Mouse (Mus musculus) neural tube, embryonic 14.5 days (tissue): Measurements from ENCODE around the gene Pik3c2b. TPM values are rescaled to one million over a fixed set of nuclear protein-coding genes. Genes with fewer than 3 reads are reported as not detected.

Experiments
- ATAC-seq: fragments of 200-750 bp; cut with Nextera tagmentation; 2 replicates; pipeline ENCODE4 v1.8.0; 2017; ENCODE audit warnings: low read depth, mild to moderate bottlenecking, moderate TSS enrichment, moderate library complexity
- H3K27ac ChIP-seq: fragments of 300-500 bp; sonication (generic); 2 replicates; pipeline ENCODE4 v1.5.1; 2014; ENCODE audit warnings: low read depth, mild to moderate bottlenecking, control low read depth, low read length, moderate library complexity, mixed read lengths
- H3K27me3 ChIP-seq: fragments of 300-500 bp; sonication (generic); 2 replicates; pipeline ENCODE4 v1.6.1; 2014; ENCODE audit warnings: low read length; ENCODE audit not compliant: control insufficient read depth, insufficient read depth
- H3K36me3 ChIP-seq: fragments of 300-500 bp; sonication (generic); 2 replicates; pipeline ENCODE4 v1.6.1; 2014; ENCODE audit warnings: low read length, mixed read lengths; ENCODE audit not compliant: control insufficient read depth, insufficient read depth
- H3K4me1 ChIP-seq: fragments of 300-500 bp; sonication (generic); 2 replicates; pipeline ENCODE4 v1.6.1; 2014; ENCODE audit warnings: low read length; ENCODE audit not compliant: control insufficient read depth, insufficient read depth
- H3K4me2 ChIP-seq: fragments of 300-500 bp; sonication (generic); 2 replicates; pipeline ENCODE4 v1.6.1; 2014; ENCODE audit warnings: mild to moderate bottlenecking, low read depth, low read length, control low read depth
- H3K4me3 ChIP-seq: fragments of 300-500 bp; sonication (generic); 2 replicates; pipeline ENCODE4 v1.5.1; 2014; ENCODE audit warnings: low read depth, low read length, control low read depth, mixed read lengths
- H3K9ac ChIP-seq: fragments of 300-500 bp; sonication (generic); replicated peaks from 2 replicates; pipeline ENCODE4 v1.6.1; 2014; ENCODE audit warnings: low read depth, mild to moderate bottlenecking, control low read depth, low read length, mixed read lengths
- H3K9me3 ChIP-seq: fragments of 300-500 bp; sonication (generic); 2 replicates; pipeline ENCODE4 v1.6.1; 2016; ENCODE audit warnings: low read length; ENCODE audit not compliant: control insufficient read depth
- WGBS: fragments of 180-500 bp; shearing (Covaris S2); extraction: QIAGEN DNeasy Blood & Tissue Kit; methylation state at CpG from one replicate; pipeline ENCODE4 v1.1.7; 2014; 5-methylcytosine and 5-hydroxymethylcytosine counted together
- polyA plus RNA-seq: library from polyadenylated mRNA; unstranded; fragments of >200 nt; fragmentation: Nextera tagmentation; extraction: Ambion mirVana; gene quantifications from 2 replicates; pipeline ENCODE4 v1.2.1, GENCODE M21; 2014

Gene Pik3c2b
- polyA plus RNA-seq: 14.2 and 17.2 TPM in 2 replicates

- 5% methylated on average over 15 of the region's 15 CpGs for WGBS
- peaks cover 26% of the 10 kb centered on the region; the same call in 1 of the 2 replicates for H3K4me1 ChIP-seq
- H3K27me3 ChIP-seq: peaks cover 3% of the 10 kb centered on the region; the same call in 1 of the 2 replicates
- no peak; the same call in 1 of the 2 replicates for ATAC-seq
- peak within 1 kb of the TSS; percentile 97 for H3K27ac ChIP-seq
- no peaks in the 10 kb centered on the region for H3K36me3 ChIP-seq
- no peaks in the 10 kb centered on the region for H3K9me3 ChIP-seq
- H3K9ac ChIP-seq: peak within 1 kb of the TSS; percentile 98
- H3K4me2 ChIP-seq: peak within 1 kb of the TSS; percentile 89
- peak within 1 kb of the TSS; percentile 97 for H3K4me3 ChIP-seq
Observed at GRCm38 (mm10) chr1:133045011-133045860, at the start of gene Pik3c2b. Gene Pik3c2b, plus strand, starts transcription at chr1:133045667.

GRCm38 (mm10) chr1:133000347-133000746 lies 45.1 kb upstream of the Pik3c2b start:
- Histone ChIP-seq H3K4me1 (no peaks in the 10 kb centered on the region), H3K27me3 (no peaks in the 10 kb centered on the region), H3K4me3 (no peak overlapping the region), H3K4me2 (no peak overlapping the region), H3K9me3 (no peaks in the 10 kb centered on the region), H3K36me3 (peaks cover 37% of the 10 kb centered on the region), H3K9ac (no peak overlapping the region), H3K27ac (no peak overlapping the region)
- 93% methylated on average over 6 of the region's 6 CpGs for WGBS
- ATAC-seq: no peak

GRCm38 (mm10) chr1:133006571-133006970 lies 38.9 kb upstream of the Pik3c2b start:
- Histone ChIP-seq H3K9me3 (no peaks in the 10 kb centered on the region), H3K9ac (no peak overlapping the region), H3K4me2 (no peak overlapping the region), H3K27ac (no peak overlapping the region), H3K4me1 (no peaks in the 10 kb centered on the region), H3K4me3 (no peak overlapping the region), H3K27me3 (no peaks in the 10 kb centered on the region), H3K36me3 (peaks cover 23% of the 10 kb centered on the region; the same call in 1 of the 2 replicates)
- no peak for ATAC-seq
- 89% methylated on average over 3 of the region's 3 CpGs for WGBS

GRCm38 (mm10) chr1:133011955-133012841 lies 33.3 kb upstream of the Pik3c2b start:
- no peak for ATAC-seq
- Histone ChIP-seq H3K4me1 (no peaks in the 10 kb centered on the region), H3K27me3 (no peaks in the 10 kb centered on the region), H3K4me3 (no peak overlapping the region), H3K36me3 (peaks cover 14% of the 10 kb centered on the region), H3K9ac (no peak overlapping the region), H3K4me2 (no peak overlapping the region), H3K27ac (no peak overlapping the region), H3K9me3 (no peaks in the 10 kb centered on the region)
- 88% methylated on average over 11 of the region's 13 CpGs for WGBS

GRCm38 (mm10) chr1:133013331-133013730 lies 32.1 kb upstream of the Pik3c2b start:
- no peak overlapping the region for H3K27ac ChIP-seq
- peaks cover 16% of the 10 kb centered on the region for H3K36me3 ChIP-seq
- no peaks in the 10 kb centered on the region for H3K9me3 ChIP-seq
- H3K4me3 ChIP-seq: no peak overlapping the region
- no peaks in the 10 kb centered on the region for H3K4me1 ChIP-seq
- ATAC-seq: no peak
- H3K4me2 ChIP-seq: no peak overlapping the region
- no peak overlapping the region for H3K9ac ChIP-seq
- H3K27me3 ChIP-seq: no peaks in the 10 kb centered on the region

- H3K4me1 ChIP-seq: no peaks in the 10 kb centered on the region
- no peak overlapping the region for H3K4me3 ChIP-seq
- no peaks in the 10 kb centered on the region for H3K9me3 ChIP-seq
- 90% methylated on average over 1 of the region's 1 CpGs for WGBS
- no peak overlapping the region for H3K27ac ChIP-seq
- no peak overlapping the region for H3K4me2 ChIP-seq
- peaks cover 16% of the 10 kb centered on the region for H3K36me3 ChIP-seq
- H3K9ac ChIP-seq: no peak overlapping the region
- no peaks in the 10 kb centered on the region for H3K27me3 ChIP-seq
- ATAC-seq: no peak
Observed at GRCm38 (mm10) chr1:133014196-133014595, 31.3 kb upstream of the Pik3c2b start.

GRCm38 (mm10) chr1:133016775-133017428 lies 28.6 kb upstream of the Pik3c2b start:
- ATAC-seq: no peak
- WGBS: 94% methylated on average over 9 of the region's 9 CpGs

GRCm38 (mm10) chr1:133018580-133018979 lies 26.9 kb upstream of the Pik3c2b start:
- Histone ChIP-seq H3K4me2 (no peak overlapping the region), H3K9me3 (no peaks in the 10 kb centered on the region), H3K4me3 (no peak overlapping the region), H3K27ac (no peak overlapping the region), H3K27me3 (no peaks in the 10 kb centered on the region), H3K4me1 (no peaks in the 10 kb centered on the region), H3K9ac (no peak overlapping the region), H3K36me3 (peaks cover 8% of the 10 kb centered on the region; the same call in 1 of the 2 replicates)
- ATAC-seq: no peak
- 91% methylated on average over 2 of the region's 2 CpGs for WGBS

More at GRCm38 (mm10) chr1:133016775-133017428, 28.6 kb upstream of the Pik3c2b start:
- Histone ChIP-seq H3K9me3 (no peaks in the 10 kb centered on the region), H3K27me3 (no peaks in the 10 kb centered on the region), H3K36me3 (peaks cover 11% of the 10 kb centered on the region), H3K4me3 (no peak overlapping the region), H3K27ac (no peak overlapping the region), H3K4me2 (no peak overlapping the region), H3K4me1 (no peaks in the 10 kb centered on the region), H3K9ac (no peak overlapping the region)
